8 mouse cellular contexts compared by ENCODE assay signal in genomic region chr10:23786040-23786439, GRCm38 (mm10). TPM values are rescaled to one million over a fixed set of nuclear protein-coding genes. Genes with fewer than 3 reads are reported as not detected.
DNase-seq lines count a peak whose midpoint lies in the region; ATAC-seq and TF ChIP-seq lines count a peak whose summit lies in the region.

No protein-coding gene starts in this region.

- 3% methylated on average over 4 of the region's 4 CpGs for WGBS in cerebellum, adult 2 months
- WGBS in forebrain, embryonic 13.5 days = under 1% methylated on average over 4 of the region's 4 CpGs
- WGBS in liver, embryonic 13.5 days (ENCODE audit: insufficient replicate concordance) = under 1% methylated on average over 4 of the region's 4 CpGs

- H3ac ChIP-seq in C2C12 (ENCODE audit: control insufficient read depth, insufficient read length, low read depth) = peak overlapping the region; percentile 89

- H3K4me3 ChIP-seq in cerebellum, adult 2 months (replicated peaks; ENCODE audit: insufficient read depth, low read depth, low read length) = peak overlapping the region; percentile 90
- H3K4me3 ChIP-seq in C2C12 (ENCODE audit: insufficient read depth, poor library complexity, severe bottlenecking) = peak overlapping the region; percentile 89
- peak overlapping the region; percentile 88 for H3K4me3 ChIP-seq in forebrain, embryonic 13.5 days
- H3K4me3 ChIP-seq in liver, embryonic 13.5 days (replicated peaks) = peak overlapping the region; percentile 96

- ATAC-seq in forebrain, embryonic 13.5 days = no peak
- no peak for ATAC-seq in liver, embryonic 13.5 days (ENCODE audit: low read depth)

- H3K4me2 ChIP-seq in forebrain, embryonic 13.5 days = peak overlapping the region; percentile 96
- peak overlapping the region; percentile 79 for H3K4me2 ChIP-seq in liver, embryonic 13.5 days

- peaks cover 30% of the 10 kb centered on the region for H3K79me3 ChIP-seq in C2C12 (ENCODE audit: low read depth)

- H3K9me3 ChIP-seq in forebrain, embryonic 13.5 days (replicated peaks) = no peaks in the 10 kb centered on the region
- no peaks in the 10 kb centered on the region for H3K9me3 ChIP-seq in liver, embryonic 13.5 days (replicated peaks)

- H3K79me2 ChIP-seq in C2C12 (ENCODE audit: control insufficient read depth, insufficient read depth) = peaks cover 47% of the 10 kb centered on the region

- TF ChIP-seq POLR2A in cerebellum, adult 2 months (IDR thresholded peaks at IDR 0.05; ENCODE audit: borderline replicate concordance, insufficient read depth, low read length) = no peak

- H3K4me1 ChIP-seq in cerebellum, adult 2 months (ENCODE audit: control insufficient read depth, insufficient read depth, low read length) = 0 out of 2 replicates have a peak, but pooled peaks cover 2% of the 10 kb centered on the region
- H3K4me1 ChIP-seq in forebrain, embryonic 13.5 days = peaks cover 37% of the 10 kb centered on the region
- H3K4me1 ChIP-seq in liver, embryonic 13.5 days (replicated peaks) = peaks cover 60% of the 10 kb centered on the region

- peaks cover 40% of the 10 kb centered on the region for H3K36me3 ChIP-seq in C2C12 (ENCODE audit: control insufficient read depth, insufficient read depth)
- H3K36me3 ChIP-seq in forebrain, embryonic 13.5 days (ENCODE audit: poor library complexity, severe bottlenecking) = peaks cover 38% of the 10 kb centered on the region
- peaks cover 39% of the 10 kb centered on the region for H3K36me3 ChIP-seq in liver, embryonic 13.5 days

- no peak for DNase-seq in cerebellum, adult 2 months
- DNase-seq in cerebellum, postnatal 14 days = no peak
- DNase-seq in liver, embryonic 13.5 days = no peak
- no peak for DNase-seq in adrenal gland, adult (ENCODE audit: inconsistent age in 2 of 2, low spot score in 1 of 2)
- DNase-seq in frontal cortex, postnatal 14 days (ENCODE audit: low spot score in 2 of 2) = no peak
- no peak for DNase-seq in retina, embryonic 14.5 days (ENCODE audit: low spot score)

- no peaks in the 10 kb centered on the region for H3K27me3 ChIP-seq in cerebellum, adult 2 months (ENCODE audit: control insufficient read depth, insufficient read depth, low read length)
- H3K27me3 ChIP-seq in C2C12 (ENCODE audit: control insufficient read depth, insufficient read depth, insufficient read length) = no peaks in the 10 kb centered on the region
- H3K27me3 ChIP-seq in forebrain, embryonic 13.5 days = no peaks in the 10 kb centered on the region
- H3K27me3 ChIP-seq in liver, embryonic 13.5 days = no peaks in the 10 kb centered on the region

- H3K9ac ChIP-seq in forebrain, embryonic 13.5 days = peak overlapping the region; percentile 96
- H3K9ac ChIP-seq in liver, embryonic 13.5 days = peak overlapping the region; percentile 96

- H3K27ac ChIP-seq in cerebellum, adult 2 months (ENCODE audit: insufficient read depth, low read length) = no peak overlapping the region
- H3K27ac ChIP-seq in forebrain, embryonic 13.5 days = no peak overlapping the region
- peak overlapping the region; percentile 88 for H3K27ac ChIP-seq in liver, embryonic 13.5 days

- no peak for TF ChIP-seq CTCF in cerebellum, adult 2 months (IDR thresholded peaks at IDR 0.05; ENCODE audit: borderline replicate concordance, insufficient read depth, low read depth, low read length)
- no peak for TF ChIP-seq CTCF in C2C12 (IDR thresholded peaks at IDR 0.05; ENCODE audit: control insufficient read depth, insufficient read depth, insufficient read length)

TF ChIP-seq in C2C12, 6 proteins besides CTCF, POLR2A, EP300 and RAD21:
- TF ChIP-seq FOSL1 (IDR thresholded peaks at IDR 0.05; ENCODE audit: insufficient read depth, low read length, poor library complexity, severe bottlenecking) (no peak), MYOD1 (IDR thresholded peaks at IDR 0.05; ENCODE audit: control insufficient read depth, insufficient read length, low read depth) (no peak), MAX (IDR thresholded peaks at IDR 0.05) (no peak), USF1 (IDR thresholded peaks at IDR 0.05; ENCODE audit: low read depth) (no peak), MYOG (IDR thresholded peaks at IDR 0.05; ENCODE audit: control insufficient read depth, extremely low read depth, insufficient read length) (no peak), CEBPB (IDR thresholded peaks at IDR 0.05; ENCODE audit: low read depth) (no peak)

RNA-seq across cellular contexts. Expression of gene Rps12, which starts 1.0 kb away (rescaled TPM):
- polyA plus RNA-seq in cerebellum, adult 2 months (2012; rRNA removed) = 979 and 1,058 TPM in 2 replicates
- polyA plus RNA-seq in C2C12 (2012; fragmentation: generic; extraction: Trizol) = 6,760 TPM
- polyA plus RNA-seq in forebrain, embryonic 13.5 days (2015; fragmentation: Nextera tagmentation; extraction: Ambion mirVana) = 142 and 148 TPM in 2 replicates
- polyA plus RNA-seq in liver, embryonic 13.5 days (2015; fragmentation: Nextera tagmentation; extraction: Ambion mirVana) = 206 and 209 TPM in 2 replicates

RNA-seq across cellular contexts. Expression of gene Slc18b1, which starts 10.7 kb away (rescaled TPM):
- 17.6 and 18.1 TPM in 2 replicates for polyA plus RNA-seq in cerebellum, adult 2 months (2012; rRNA removed)
- polyA plus RNA-seq in C2C12 (2012; fragmentation: generic; extraction: Trizol) = 7.3 TPM
- polyA plus RNA-seq in forebrain, embryonic 13.5 days (2015; fragmentation: Nextera tagmentation; extraction: Ambion mirVana) = 15.9 and 16.7 TPM in 2 replicates
- polyA plus RNA-seq in liver, embryonic 13.5 days (2015; fragmentation: Nextera tagmentation; extraction: Ambion mirVana) = 2.1 and 2.9 TPM in 2 replicates
